Mouse (Mus musculus): ENCODE data around the gene Ercc6l2. TPM values are rescaled to one million over a fixed set of nuclear protein-coding genes. Genes with fewer than 3 reads are reported as not detected.

Ercc6l2 gene
- 1 to 10 TPM; 8.1 to 9.8 TPM for total RNA-seq (2021)
- polyA plus RNA-seq (2012; rRNA removed), result 2.1 and 5.3 TPM in 2 replicates
- long read RNA-seq, partial matches to known transcripts, result 6 of 10 reads
- long read RNA-seq, other reads (novel, unspliced or antisense), result 1 of 10 reads

DNA sequence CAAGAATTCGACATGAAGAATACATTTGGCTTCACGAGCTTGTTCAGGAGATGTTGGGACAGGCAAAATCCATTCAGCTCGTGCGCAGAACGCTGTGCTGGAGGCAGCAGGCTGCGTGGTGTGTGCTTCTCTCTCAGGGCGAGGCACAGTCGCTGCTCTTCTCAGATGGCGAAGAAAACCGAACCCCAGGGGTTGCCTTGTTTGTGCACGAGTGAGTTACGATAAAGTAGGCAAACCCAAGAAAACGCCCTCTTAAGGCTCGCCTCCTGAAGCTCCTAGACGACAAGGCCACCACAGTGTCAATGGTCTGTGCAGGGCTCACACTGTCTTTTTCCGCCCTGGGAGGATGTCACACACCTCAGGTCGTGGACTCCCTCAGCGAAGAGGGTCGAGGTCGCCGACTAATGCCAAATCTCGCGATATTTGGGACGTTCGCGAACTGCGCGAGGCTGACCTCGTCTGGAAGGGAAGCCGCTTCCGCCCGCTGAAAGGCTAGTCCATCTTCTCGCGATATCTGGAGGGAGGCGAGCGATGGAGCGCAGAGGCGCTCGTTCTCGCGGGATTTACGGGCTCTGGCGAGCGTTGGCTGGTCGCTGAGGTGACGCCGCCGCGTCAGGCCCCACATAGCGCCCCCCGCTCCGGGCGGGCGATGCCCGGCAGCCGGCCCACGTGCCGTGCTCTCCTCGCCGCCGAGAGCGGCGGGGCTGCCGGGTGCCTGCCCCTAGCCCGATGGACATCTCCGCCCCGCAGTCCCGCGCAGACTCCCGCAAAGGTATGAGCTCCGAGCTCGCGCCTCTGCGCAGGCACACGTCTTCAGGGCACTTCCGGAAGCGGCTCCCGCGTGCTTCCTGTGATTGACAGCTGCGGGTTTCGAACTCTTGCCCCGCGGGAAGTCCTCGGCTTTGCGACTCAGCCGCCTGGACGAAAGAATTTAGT lies at the start of gene Ercc6l2:
Gene Ercc6l2 (plus strand): TSS at position 495 of the 936 bp plus-strand sequence.
- peak; percentile 99 for DNase-seq
- Histone ChIP-seq H3K9ac (ENCODE audit: low read depth, low read length) (peak within 1 kb of the TSS; percentile 75), H3K4me3 (peak within 1 kb of the TSS; percentile 75), H3K36me3 (ENCODE audit: control insufficient read depth, insufficient read depth, low read length) (no peaks in the 10 kb centered on the region; the same call in 1 of the 2 replicates), H3K4me1 (ENCODE audit: control insufficient read depth, insufficient read depth, low read length) (peaks cover 5% of the 10 kb centered on the region), H3K79me2 (replicated peaks; ENCODE audit: control insufficient read depth, insufficient read depth, low read length) (no peaks in the 10 kb centered on the region), H3K27me3 (ENCODE audit: control insufficient read depth, insufficient read depth, low read length) (no peaks in the 10 kb centered on the region), H3K27ac (peak within 1 kb of the TSS; percentile 94)
- WGBS, result under 1% methylated on average over 87 of the region's 87 CpGs
- intact Hi-C loops (cut with DNase I), result loop anchor here (5.0 to 10.0 kb wide), 4 partner anchors 120 to 383 kb away; partner anchors contain the start of gene Zfp367
- TF ChIP-seq POLR2A (IDR thresholded peaks at IDR 0.05; ENCODE audit: insufficient read depth, low read depth, low read length) (peak; percentile 99), CTCF (IDR thresholded peaks at IDR 0.05) (peak; percentile 19), EP300 (IDR thresholded peaks at IDR 0.05; ENCODE audit: insufficient read depth, low read depth, low read length) (peak; percentile 55; the same call in 1 of the 2 replicates)

DNA sequence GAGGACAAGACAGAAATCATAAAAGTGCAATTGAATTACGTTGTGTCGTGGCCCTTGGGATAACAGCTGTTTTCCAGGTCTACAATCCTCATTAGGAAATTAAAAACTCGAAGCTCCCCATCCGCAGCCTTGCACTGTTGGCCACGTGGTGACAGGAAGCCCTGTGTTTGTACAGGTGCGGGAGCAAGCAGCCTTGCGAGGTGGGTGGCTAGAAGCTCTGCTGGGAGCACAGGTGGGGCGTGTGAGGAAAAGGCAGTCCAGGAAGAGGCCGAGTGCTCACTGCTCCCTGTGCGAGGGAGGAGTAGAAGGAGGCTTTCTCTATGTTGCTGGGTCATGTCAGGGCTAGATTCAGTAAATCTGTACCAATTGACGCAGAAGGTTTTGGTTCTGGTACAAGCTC lies 49.0 kb upstream of the Ercc6l2 start:
- Histone ChIP-seq H3K9ac (ENCODE audit: low read depth, low read length) (no peak overlapping the region), H3K36me3 (ENCODE audit: control insufficient read depth, insufficient read depth, low read length) (no peaks in the 10 kb centered on the region), H3K27ac (no peak overlapping the region), H3K4me1 (ENCODE audit: control insufficient read depth, insufficient read depth, low read length) (no peaks in the 10 kb centered on the region), H3K27me3 (ENCODE audit: control insufficient read depth, insufficient read depth, low read length) (no peaks in the 10 kb centered on the region), H3K4me3 (no peak overlapping the region), H3K79me2 (replicated peaks; ENCODE audit: control insufficient read depth, insufficient read depth, low read length) (no peaks in the 10 kb centered on the region)
- WGBS, result 53% methylated on average over 11 of the region's 11 CpGs
- intact Hi-C loops (cut with DNase I), result no loop called here
- DNase-seq, result no peak
- TF ChIP-seq EP300 (IDR thresholded peaks at IDR 0.05; ENCODE audit: insufficient read depth, low read depth, low read length) (no peak), CTCF (IDR thresholded peaks at IDR 0.05) (no peak)

DNA sequence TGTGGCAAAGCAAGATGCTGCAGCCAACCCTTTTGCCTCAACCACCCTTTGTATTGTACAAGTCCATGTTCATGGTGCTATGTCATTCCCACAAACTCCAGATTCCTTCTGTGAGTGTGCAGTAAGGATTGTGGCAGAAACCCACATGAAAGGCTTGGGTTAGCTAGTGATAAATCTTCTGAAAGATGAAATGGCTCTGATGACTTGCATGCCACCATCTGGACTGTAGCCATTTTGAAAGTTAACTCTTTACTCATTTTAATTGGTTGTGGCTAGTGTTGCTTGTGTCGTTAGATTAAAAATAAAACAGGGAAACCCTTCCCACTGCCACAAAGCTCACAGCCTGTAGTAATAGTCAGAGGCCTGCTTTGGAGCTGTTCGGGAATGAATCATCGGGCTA lies 44.0 kb upstream of the Ercc6l2 start:
- 63% methylated on average over 3 of the region's 3 CpGs for WGBS
- Histone ChIP-seq H3K4me3 (no peak overlapping the region), H3K4me1 (ENCODE audit: control insufficient read depth, insufficient read depth, low read length) (no peaks in the 10 kb centered on the region), H3K9ac (ENCODE audit: low read depth, low read length) (no peak overlapping the region), H3K79me2 (replicated peaks; ENCODE audit: control insufficient read depth, insufficient read depth, low read length) (no peaks in the 10 kb centered on the region), H3K27me3 (ENCODE audit: control insufficient read depth, insufficient read depth, low read length) (no peaks in the 10 kb centered on the region), H3K36me3 (ENCODE audit: control insufficient read depth, insufficient read depth, low read length) (no peaks in the 10 kb centered on the region), H3K27ac (no peak overlapping the region)
- intact Hi-C loops (cut with DNase I), result no loop called here
- TF ChIP-seq POLR2A (IDR thresholded peaks at IDR 0.05; ENCODE audit: insufficient read depth, low read depth, low read length) (no peak), CTCF (IDR thresholded peaks at IDR 0.05) (no peak), EP300 (IDR thresholded peaks at IDR 0.05; ENCODE audit: insufficient read depth, low read depth, low read length) (no peak)
- DNase-seq, result no peak

DNA sequence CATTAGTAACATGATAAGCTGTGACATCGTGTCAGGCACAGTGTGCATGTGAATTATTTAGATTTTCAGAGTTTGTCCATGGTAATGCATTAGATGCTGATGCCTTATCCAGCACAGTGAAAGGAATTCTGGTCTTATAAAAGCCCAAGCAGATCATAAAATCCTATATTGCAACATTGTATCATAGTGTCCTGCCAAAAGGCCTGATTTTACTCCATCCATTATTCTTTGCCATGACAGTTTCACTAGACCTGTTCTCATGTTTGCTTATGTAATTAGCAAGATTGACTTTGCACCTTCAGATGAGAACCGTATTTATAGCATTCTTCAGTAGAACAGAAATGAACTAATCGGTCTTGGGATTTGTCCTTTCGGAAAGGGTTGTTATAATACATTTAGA lies 36.1 kb upstream of the Ercc6l2 start:
- 87% methylated on average over 4 of the region's 4 CpGs for WGBS
- H3K79me2 ChIP-seq (replicated peaks; ENCODE audit: control insufficient read depth, insufficient read depth, low read length), result no peaks in the 10 kb centered on the region
- DNase-seq, result no peak
- no peak overlapping the region for H3K9ac ChIP-seq (ENCODE audit: low read depth, low read length)
- no peaks in the 10 kb centered on the region for H3K27me3 ChIP-seq (ENCODE audit: control insufficient read depth, insufficient read depth, low read length)
- no peak overlapping the region for H3K4me3 ChIP-seq
- no peaks in the 10 kb centered on the region for H3K36me3 ChIP-seq (ENCODE audit: control insufficient read depth, insufficient read depth, low read length)
- intact Hi-C loops (cut with DNase I), result no loop called here
- TF ChIP-seq POLR2A (IDR thresholded peaks at IDR 0.05; ENCODE audit: insufficient read depth, low read depth, low read length), result no peak
- no peak for TF ChIP-seq CTCF (IDR thresholded peaks at IDR 0.05)
- TF ChIP-seq EP300 (IDR thresholded peaks at IDR 0.05; ENCODE audit: insufficient read depth, low read depth, low read length), result no peak
- no peak overlapping the region for H3K27ac ChIP-seq
- H3K4me1 ChIP-seq (ENCODE audit: control insufficient read depth, insufficient read depth, low read length), result no peaks in the 10 kb centered on the region

GRCm38 (mm10) chr13:63779376-63780291 lies 35.4 kb upstream of the Ercc6l2 start:
- intact Hi-C loops (cut with DNase I), result no loop called here
- DNase-seq, result no peak

More at GRCm38 (mm10) chr13:63779376-63780291, 35.4 kb upstream of the Ercc6l2 start:
- Histone ChIP-seq H3K4me3 (no peak overlapping the region), H3K4me1 (ENCODE audit: control insufficient read depth, insufficient read depth, low read length) (no peaks in the 10 kb centered on the region), H3K27ac (no peak overlapping the region), H3K27me3 (ENCODE audit: control insufficient read depth, insufficient read depth, low read length) (no peaks in the 10 kb centered on the region), H3K36me3 (ENCODE audit: control insufficient read depth, insufficient read depth, low read length) (no peaks in the 10 kb centered on the region), H3K79me2 (replicated peaks; ENCODE audit: control insufficient read depth, insufficient read depth, low read length) (no peaks in the 10 kb centered on the region), H3K9ac (ENCODE audit: low read depth, low read length) (no peak overlapping the region)
- WGBS, result 59% methylated on average over 2 of the region's 2 CpGs
- no peak for TF ChIP-seq POLR2A (IDR thresholded peaks at IDR 0.05; ENCODE audit: insufficient read depth, low read depth, low read length)
- no peak for TF ChIP-seq CTCF (IDR thresholded peaks at IDR 0.05)
- TF ChIP-seq EP300 (IDR thresholded peaks at IDR 0.05; ENCODE audit: insufficient read depth, low read depth, low read length), result no peak
